Mouse (Mus musculus): Measurements from ENCODE around the gene Phf11a.
"Not testable (repeated sequence)": the region's sequence is repeated elsewhere in the genome, so short reads cannot be mapped to it uniquely, and the experiment has no call there.

Phf11a gene

GRCm38 (mm10) chr14:59297391-59297790 is at the start of gene Phf11a:
TSS of gene Phf11a (minus strand) at chr14:59297522.
- not testable (repeated sequence) for DNase-seq

GRCm38 (mm10) chr14:59341189-59341588 is 43.9 kb upstream of the Phf11a start, which contains the start of gene Phf11b:
TSS of gene Phf11b (minus strand) at chr14:59341351.
- DNase-seq: not testable (repeated sequence)

DNA sequence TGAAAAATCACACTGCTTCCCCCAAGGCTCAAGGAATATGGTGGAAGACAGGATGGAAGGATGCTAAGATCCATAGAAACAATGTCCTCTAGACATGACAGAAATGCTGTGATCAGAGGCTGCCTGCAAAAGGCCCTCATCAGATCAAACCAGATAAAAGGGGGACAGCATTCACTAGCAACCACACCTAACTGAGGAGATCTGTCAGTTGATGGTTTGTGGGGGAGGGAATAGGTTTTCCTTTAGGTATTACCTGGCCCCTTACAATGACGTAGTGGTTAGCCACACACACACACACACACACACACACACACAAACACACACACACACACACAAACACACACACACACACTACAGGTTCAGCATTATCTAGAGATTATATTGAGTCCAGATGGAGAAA is 42.2 kb upstream of the Phf11a start:
- no peak for DNase-seq

- DNase-seq: not testable (repeated sequence)
Observed at GRCm38 (mm10) chr14:59336056-59336455, 38.7 kb upstream of the Phf11a start.

DNA sequence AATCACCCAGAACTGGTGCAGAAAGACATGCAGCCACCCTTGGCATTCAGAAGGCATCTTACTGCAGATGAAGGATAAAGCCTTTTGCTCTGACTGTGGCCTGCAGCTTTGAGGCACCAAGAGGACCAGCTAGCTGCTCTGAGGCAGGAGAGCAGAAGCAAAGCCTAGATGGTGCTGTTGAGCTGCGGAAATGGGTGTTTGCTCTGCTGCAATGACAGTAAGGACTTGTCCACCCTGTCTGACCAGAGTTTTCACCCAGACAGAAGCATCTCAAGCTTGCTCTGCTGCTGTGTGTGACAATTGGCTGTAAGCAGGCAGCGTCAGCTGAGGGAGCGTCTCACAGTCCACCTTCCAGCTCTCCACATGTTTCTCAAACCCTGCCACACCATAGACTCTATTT is 33.2 kb upstream of the Phf11a start:
- peak; percentile 39 for DNase-seq

DNA sequence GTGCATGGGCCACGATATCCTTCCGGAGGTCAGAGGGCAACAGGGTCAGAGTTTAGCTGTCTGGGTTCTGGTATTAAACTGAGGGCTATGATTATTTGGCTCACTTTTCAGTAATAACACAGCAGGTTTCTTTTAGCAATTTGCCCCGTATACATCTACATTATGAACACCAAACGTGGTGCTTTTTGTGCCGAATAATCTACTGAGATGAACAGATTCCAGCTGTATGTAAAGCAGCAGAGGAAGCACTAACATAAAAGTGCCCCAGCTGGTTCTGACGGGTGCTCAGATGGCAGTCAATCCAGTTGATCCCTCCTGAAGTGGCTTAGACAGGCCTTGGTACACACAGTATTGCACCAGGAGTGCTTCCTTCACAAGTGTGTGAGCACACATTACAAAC is 22.6 kb upstream of the Phf11a start:
- DNase-seq: not testable (repeated sequence)

DNA sequence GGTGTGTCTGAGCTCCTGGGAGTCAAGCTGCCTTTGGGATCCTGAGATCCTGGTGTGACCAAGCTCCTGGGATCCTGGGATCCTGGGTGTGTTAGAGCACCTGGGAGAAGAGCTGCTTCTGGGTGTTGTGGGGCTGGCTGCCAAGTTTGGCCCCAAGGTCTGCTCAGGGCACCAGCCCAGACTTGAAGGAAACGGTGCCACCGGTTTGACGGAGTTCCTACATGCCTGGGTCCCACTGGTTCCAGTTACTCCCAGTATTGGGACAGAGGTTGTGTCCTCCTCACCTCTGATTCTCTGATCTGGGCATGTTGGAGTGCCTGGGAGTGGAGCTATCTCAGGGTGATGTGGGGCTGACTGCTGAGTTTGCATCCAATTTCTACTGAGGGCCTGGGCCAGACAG is 21.7 kb upstream of the Phf11a start:
- not testable (repeated sequence) for DNase-seq

DNA sequence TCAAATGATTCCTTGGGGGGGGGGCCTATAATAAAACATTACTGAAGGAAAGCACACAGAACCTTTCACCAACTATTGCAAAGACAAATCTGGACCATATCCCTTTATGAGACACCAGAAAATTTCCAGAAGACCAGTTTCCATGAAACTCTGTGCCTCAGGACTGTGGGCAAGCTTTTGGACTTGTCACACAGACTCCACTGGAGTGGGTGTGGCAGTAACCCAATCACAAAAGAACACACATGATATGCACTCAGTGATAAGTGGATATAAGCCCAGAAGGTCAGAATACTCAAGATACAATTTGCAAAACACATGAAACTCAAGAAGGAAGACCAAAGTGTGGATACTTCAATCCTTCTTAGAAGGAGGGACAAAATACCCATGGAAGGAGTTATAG is 5.6 kb downstream of the Phf11a start:
- not testable (repeated sequence) for DNase-seq

GRCm38 (mm10) chr14:59274961-59275360 is 22.4 kb downstream of the Phf11a start:
- DNase-seq: not testable (repeated sequence)

DNA sequence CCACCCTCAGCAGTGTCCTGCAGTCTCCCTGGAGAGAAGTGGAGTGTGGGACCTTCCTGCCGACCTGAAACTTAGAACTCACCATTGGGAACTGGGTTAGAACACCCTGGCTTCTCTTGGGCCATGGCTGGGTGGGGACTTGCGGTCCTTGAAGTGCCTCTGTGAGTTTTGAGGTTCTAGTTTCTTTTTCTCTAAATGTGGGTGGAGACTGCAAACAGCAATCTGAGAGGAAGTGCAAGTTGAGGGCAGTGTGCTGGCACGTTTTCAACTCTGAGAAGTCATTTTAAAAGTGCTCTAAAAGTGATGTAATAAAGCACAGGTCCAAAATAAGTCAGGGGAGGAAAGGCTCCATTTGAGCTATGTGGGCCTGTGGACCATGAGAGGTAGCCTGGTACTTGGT is 37.3 kb downstream of the Phf11a start, which contains the start of gene Gm6904:
Gene Gm6904, minus strand, starts transcription at position 161 of the 400 bp plus-strand sequence.
- no peak for DNase-seq

GRCm38 (mm10) chr14:59255861-59256260 is 41.5 kb downstream of the Phf11a start:
- DNase-seq: not testable (repeated sequence)

- peak; percentile 35 for DNase-seq
Observed at GRCm38 (mm10) chr14:59250350-59250749, 47.0 kb downstream of the Phf11a start.

- no peak for DNase-seq
Observed at GRCm38 (mm10) chr14:59233635-59234034, 63.7 kb downstream of the Phf11a start.

DNA sequence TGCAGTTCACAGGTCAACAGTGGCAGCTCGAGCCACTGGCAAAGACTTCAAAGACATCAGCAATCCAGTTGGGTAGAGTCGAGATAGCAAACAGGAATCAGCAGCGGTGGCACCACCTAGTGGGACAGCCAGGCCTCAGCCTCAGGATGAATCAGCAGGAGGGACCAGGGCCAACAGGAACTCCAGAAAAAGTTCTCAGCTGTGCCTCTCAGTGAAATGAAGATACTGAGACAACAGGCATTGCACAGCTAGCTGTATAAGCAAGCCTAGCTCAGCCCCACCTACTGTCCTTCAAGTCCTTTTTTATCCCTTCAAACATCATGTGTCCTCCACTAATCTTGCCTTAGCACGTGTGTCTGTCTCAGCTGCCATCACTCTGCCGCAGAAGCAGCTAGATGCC is 65.3 kb downstream of the Phf11a start:
- peak; percentile 8 for DNase-seq

DNA sequence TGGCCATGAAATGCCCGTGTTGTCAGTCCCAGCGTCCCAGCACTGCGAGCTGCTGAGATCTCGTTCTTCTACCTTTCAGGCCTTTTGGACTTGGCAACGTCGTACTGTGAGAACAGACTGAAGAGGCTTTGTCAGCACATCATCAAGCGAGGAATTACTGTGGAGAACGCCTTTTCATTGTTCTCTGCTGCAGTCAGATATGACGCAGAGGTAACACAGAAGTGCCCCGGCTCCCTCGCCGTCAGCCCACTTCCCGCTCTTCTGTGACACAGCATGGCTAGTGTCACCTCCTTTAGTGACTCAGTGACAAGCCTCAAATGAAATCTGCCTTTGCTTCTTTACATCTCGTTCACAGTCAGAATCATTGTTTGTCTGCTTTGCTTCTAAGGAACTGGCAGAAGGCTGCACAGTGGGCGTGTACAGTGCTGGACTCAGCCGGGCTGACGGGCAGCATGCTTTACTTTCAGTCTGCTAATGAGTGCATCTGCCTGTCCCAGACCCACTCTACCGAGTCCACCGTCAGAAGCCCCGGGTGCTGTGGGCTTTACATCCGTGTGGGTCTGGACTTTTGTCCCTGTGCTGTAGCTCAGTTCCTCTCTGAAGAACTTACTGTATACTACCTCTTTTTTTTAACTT is 66.9 kb downstream of the Phf11a start:
- DNase-seq: no peak

DNA sequence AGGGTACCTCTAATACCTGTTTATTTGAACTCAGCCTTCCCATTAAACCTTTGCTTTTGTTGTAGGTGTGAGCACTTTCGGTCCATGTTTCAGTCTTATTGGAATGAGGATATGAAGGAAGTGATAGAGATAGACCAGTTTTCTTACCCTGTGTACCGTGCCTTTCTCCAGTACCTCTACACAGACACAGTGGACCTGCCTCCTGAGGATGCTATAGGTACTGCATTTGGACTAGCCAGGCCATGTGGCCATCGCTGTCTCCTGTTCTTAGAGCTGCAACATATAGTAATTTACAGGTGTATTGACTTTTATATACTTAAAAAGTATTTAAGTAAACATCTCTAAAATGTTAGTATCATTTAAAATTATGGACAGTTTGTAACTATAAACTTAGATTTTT is 67.5 kb downstream of the Phf11a start:
- no peak for DNase-seq
